Mouse (Mus musculus) left cerebral cortex, adult 18-20 months (tissue): ENCODE measurements around the gene Pnkd. TPM values are rescaled to one million over a fixed set of nuclear protein-coding genes. Genes with fewer than 3 reads are reported as not detected.
A peak's percentile ranks its signal among the peaks of the same experiment; 100 is the strongest.

ENCODE experiments used
- DNase-seq, 2 experiments: peaks; one replicate each; pipeline ENCODE4 v3.0.0; 2021 to 2022; ENCODE audit warnings: low spot score in 2 of 2, mixed read lengths in 1 of 2
- total RNA-seq, 2 experiments: library from RNA; stranded (reverse); gene quantifications; 2 replicates each; pipeline ENCODE4 v1.2.3; 2021

Gene Pnkd
- total RNA-seq, 2 experiments from 2014 or later, result 179 TPM

- DNase-seq, result peak; percentile 82 to 85
Observed at GRCm38 (mm10) chr1:74295456-74296171, 10.9 kb downstream of the Pnkd start.

GRCm38 (mm10) chr1:74296477-74296876 is 11.7 kb downstream of the Pnkd start:
- no peak for DNase-seq

GRCm38 (mm10) chr1:74297269-74297668 is 12.5 kb downstream of the Pnkd start:
- no peak for DNase-seq

GRCm38 (mm10) chr1:74298157-74298750 is 13.5 kb downstream of the Pnkd start:
- no peak for DNase-seq

GRCm38 (mm10) chr1:74298996-74299395 is 14.3 kb downstream of the Pnkd start:
- no peak for DNase-seq

GRCm38 (mm10) chr1:74300347-74301110 is 15.8 kb downstream of the Pnkd start:
- no peak for DNase-seq

- no peak for DNase-seq
Observed at GRCm38 (mm10) chr1:74302229-74302628, 17.5 kb downstream of the Pnkd start.

GRCm38 (mm10) chr1:74302835-74303234 is 18.1 kb downstream of the Pnkd start:
- no peak for DNase-seq

GRCm38 (mm10) chr1:74303509-74304338 is 19.0 kb downstream of the Pnkd start:
- DNase-seq, result peak; percentile 55 to 65

GRCm38 (mm10) chr1:74304339-74304790 is 19.6 kb downstream of the Pnkd start:
- DNase-seq, result no peak

GRCm38 (mm10) chr1:74304946-74305345 is 20.2 kb downstream of the Pnkd start:
- no peak for DNase-seq

- no peak for DNase-seq
Observed at GRCm38 (mm10) chr1:74305522-74305921, 20.8 kb downstream of the Pnkd start, which contains the start of gene Tmbim1. Gene Tmbim1 (minus strand): TSS chr1:74305622.

GRCm38 (mm10) chr1:74307146-74307545 is 22.4 kb downstream of the Pnkd start:
- DNase-seq, result no peak

- DNase-seq, result no peak
Observed at GRCm38 (mm10) chr1:74308001-74308964, 23.6 kb downstream of the Pnkd start.

GRCm38 (mm10) chr1:74309767-74310166 is 25.0 kb downstream of the Pnkd start:
- no peak for DNase-seq

GRCm38 (mm10) chr1:74313049-74313692 is 28.4 kb downstream of the Pnkd start:
- DNase-seq, result peak; percentile 58 to 77

GRCm38 (mm10) chr1:74314796-74315195 is 30.1 kb downstream of the Pnkd start:
- DNase-seq, result no peak

- DNase-seq, result no peak
Observed at GRCm38 (mm10) chr1:74316114-74316827, 31.5 kb downstream of the Pnkd start.

- DNase-seq, result no peak
Observed at GRCm38 (mm10) chr1:74318711-74319110, 34.0 kb downstream of the Pnkd start.
